Mouse (Mus musculus): Measurements from ENCODE around the gene Arhgap1.
A peak's percentile ranks its signal among the peaks of the same experiment; 100 is the strongest.

Gene Arhgap1

DNA sequence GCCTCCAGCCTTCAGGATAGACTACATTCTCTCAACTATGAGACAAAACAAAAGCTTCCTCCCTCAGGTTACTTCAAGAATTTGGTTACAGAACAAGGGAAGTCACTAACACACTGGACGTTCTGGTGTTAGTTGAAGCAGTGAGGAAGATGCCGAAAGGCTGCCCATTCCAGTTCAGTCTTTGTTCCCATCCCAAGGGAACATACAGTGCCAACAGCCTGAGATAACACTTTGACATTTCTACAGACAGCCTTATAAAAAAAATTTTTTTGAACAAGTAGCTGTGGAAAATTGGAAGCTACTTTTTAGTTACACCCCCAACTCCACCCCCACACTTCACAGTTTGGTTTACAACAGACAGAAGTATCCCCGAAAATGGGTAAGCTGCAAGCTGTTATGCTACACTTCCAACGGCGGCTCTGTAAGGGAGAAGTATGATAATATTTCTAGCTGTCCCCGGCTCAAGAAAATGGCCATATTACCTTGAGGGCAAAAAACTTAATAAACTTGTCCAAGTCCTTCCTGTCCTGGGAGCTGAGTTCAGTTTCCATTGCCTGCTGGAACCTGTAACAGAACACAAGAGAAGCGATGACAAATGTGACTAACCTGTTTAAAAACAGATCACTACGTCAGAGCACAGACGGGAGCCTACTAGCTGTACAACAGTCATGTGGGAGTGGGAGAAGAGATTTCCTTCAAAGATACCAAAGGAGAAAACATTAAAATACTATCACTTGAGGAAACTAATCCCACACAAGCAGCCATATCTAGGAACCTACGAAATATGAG, 46.0 kb downstream of the Arhgap1 start:
- no peak for DNase-seq (ENCODE audit: low read depth, low spot score)

GRCm38 (mm10) chr2:91696225-91696590, 46.5 kb downstream of the Arhgap1 start:
- no peak for DNase-seq (ENCODE audit: low read depth, low spot score)

DNA sequence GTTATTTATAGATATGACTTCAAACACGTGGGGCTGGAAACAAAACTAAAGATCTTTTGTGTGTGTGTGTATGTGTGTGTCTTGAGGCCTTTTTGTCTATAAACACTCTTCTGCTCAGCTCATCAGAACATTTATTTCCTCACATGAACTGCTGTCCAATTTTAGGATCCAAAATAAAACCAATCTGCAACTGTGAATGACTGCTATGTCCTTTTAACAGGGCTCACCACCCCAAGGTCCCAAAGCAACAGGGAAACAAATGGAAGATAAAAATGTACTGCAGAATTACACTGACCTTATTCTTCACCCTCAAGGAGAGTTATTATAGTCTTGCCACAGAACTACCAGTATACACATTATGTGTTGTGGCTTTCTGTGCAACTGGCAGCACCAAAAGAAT, 49.6 kb downstream of the Arhgap1 start:
- no peak for DNase-seq (ENCODE audit: low read depth, low spot score)

DNA sequence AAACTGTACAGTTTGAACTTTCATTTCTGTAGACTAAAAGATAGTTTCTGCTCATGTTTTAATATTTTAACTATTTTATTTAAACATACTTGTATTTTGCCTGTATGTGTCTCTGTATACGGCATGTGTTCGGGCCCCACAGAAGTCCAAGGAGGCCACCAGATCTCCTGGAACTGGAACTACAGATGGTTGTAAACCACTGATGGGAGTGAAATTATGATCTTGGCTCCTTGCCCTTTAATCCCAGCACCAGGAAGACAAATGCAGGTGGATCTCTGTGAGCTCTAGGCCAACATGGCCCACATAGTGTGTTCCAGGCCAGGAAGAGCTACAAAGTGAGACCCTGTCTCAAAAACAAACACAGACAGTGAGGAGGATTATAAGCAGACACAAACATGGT, 51.7 kb downstream of the Arhgap1 start:
- DNase-seq (ENCODE audit: low read depth, low spot score), result no peak

- no peak for DNase-seq (ENCODE audit: low read depth, low spot score)
Measured at GRCm38 (mm10) chr2:91705736-91706135, 56.1 kb downstream of the Arhgap1 start.

DNA sequence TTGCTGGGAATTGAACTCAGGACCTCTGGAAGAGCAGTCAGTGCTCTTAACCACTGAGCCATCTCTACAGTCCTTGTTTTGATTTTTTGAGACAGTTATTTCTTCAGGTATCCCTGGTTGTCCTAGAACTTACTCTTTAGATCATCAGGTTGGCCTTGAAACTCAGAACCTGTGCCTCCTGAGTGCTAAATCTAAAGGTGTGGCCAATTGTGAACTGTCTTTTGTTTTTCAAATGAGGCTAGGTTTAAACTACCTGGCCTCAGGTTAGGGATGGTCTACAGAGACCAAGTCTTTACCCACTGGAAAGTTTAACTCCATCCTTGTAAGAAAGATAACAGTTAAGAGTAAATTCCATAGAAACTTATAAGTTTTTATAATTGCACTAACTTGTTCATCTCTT, 56.8 kb downstream of the Arhgap1 start:
- DNase-seq (ENCODE audit: low read depth, low spot score), result no peak

DNA sequence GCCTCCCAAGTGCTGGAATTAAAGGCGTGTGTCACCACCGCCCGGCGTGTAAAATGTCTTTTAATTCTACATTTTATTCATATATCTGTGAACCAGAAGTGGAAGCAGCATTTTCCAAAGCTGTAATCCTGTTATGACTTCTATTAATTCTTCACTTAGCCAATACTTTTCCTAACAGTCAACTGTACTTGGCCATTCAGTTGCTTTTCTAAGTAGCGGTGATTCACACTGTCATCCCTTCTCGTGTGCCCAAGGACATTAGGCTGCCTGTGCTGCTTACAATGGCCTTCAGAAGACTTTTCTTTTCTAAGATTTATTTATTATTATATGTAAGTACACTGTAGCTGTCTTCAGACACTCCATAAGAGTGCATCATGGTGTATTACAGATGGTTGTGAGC, 58.7 kb downstream of the Arhgap1 start:
- no peak for DNase-seq (ENCODE audit: low read depth, low spot score)

- DNase-seq (ENCODE audit: low read depth, low spot score), result peak; percentile 96
Measured at GRCm38 (mm10) chr2:91710272-91711234, 60.9 kb downstream of the Arhgap1 start, which contains the start of the genes Atg13 and Harbi1. TSS of gene Atg13 (minus strand) at chr2:91710576. TSS of gene Harbi1 (plus strand) at chr2:91710852.

DNA sequence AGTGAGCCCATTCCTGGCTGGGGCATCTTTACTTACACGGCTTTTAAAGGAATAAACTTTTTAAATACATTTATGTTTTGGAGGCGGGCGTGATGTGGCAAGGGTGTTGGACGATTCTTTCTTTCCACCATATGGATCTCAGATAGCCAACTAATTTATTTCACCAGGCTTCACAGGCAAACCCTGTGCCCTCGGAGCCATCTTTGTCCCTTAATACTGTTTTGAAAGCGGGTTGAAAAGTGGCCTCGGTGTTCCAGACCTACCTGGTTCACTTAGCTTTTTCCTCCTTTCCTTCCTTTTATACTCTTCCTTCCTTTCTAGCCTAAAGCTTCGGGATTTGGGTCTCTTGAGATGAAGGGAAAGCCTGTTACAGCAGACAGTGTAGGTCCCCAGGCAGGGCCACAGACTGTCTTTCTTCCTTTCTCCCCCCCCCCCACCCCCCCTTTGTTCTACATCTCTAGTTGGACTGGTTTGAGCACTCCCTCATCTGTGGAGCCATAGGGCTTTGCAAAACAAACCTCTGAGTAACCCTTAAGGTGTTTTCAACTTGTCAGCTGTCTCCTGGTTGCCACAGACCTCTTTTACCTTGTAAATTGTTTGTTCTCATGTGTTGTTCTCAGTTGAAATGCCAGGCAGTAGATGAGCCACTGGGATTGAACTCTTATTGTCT, 61.7 kb downstream of the Arhgap1 start:
- DNase-seq (ENCODE audit: low read depth, low spot score), result peak; percentile 60

DNA sequence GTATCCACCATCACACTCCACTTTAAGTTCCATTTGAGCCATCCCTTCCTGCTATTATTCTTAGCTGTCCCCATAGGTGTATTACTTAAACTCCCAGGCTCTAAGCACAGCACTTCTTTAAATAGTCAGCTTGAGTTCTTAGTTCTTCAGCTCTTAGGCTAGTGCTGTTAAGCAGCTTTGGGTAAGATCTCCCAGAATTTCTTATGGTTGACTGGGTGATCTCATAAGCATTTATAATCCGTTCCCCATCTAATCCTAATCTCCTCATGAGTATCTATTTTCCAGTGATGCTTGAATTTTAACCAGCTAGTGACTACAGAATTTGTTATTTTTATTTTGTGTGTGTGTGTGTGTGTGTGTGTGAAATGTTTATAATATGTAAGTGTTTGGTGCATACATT, 65.3 kb downstream of the Arhgap1 start:
- DNase-seq (ENCODE audit: low read depth, low spot score), result no peak

GRCm38 (mm10) chr2:91718276-91718675, 68.6 kb downstream of the Arhgap1 start:
- DNase-seq (ENCODE audit: low read depth, low spot score), result peak; percentile 32
